In the genomic region with DNA sequence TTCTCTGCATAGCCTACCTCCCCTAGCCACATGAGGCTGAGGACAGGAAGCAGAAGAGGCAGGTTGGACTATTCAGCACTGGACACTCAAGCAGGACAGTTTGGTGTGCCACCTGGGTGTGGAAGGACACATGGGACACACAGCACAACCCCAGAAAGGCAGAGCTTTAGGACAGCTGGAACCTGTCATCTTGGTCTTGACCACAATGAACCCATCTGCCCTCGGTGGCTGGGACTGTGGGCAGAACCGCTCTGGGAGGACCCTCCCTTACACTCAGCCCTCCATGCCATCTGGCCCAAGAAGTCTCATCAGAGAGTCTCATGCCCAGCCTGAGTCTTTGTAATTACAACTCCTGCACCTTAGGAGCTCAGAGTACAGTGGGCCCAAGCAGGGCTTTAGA, we compare ENCODE assay signal across 22 mouse cellular contexts. TPM values are rescaled to one million over a fixed set of nuclear protein-coding genes. Genes with fewer than 3 reads are reported as not detected.
"Had no signal": no experiment of that assay in that cellular context is flagged by ENCODE, and none has a peak within 500 bp of the region (broad histone marks: within the 10 kb centered on the region; RNA-seq: fewer than 3 reads in every experiment).

No protein-coding gene starts in this region.

- H3K27ac ChIP-seq: hindbrain, postnatal 0 days; left cerebral cortex, adult 2 months; liver, embryonic 14.5 days; stomach, postnatal 0 days had no signal

- H3K4me3 ChIP-seq: left cerebral cortex, adult 2 months had no signal

- H3K9ac ChIP-seq: liver, embryonic 14.5 days had no signal

- ATAC-seq: hindbrain, postnatal 0 days had no signal

- DNase-seq: kidney, adult 11 months; kidney, adult 9 months; kidney, postnatal 14 days; lung, adult 18-20 months; midbrain, embryonic 14.5 days; right cerebral cortex, adult 18-20 months; right cerebral cortex, postnatal 25 days; thymus, postnatal 14 days had no signal

RNA-seq across cellular contexts. Expression of gene Ccdc188, which starts 17.6 kb away (rescaled TPM):
- total RNA-seq: hindbrain, postnatal 0 days; layer of hippocampus, adult 8-10 months; layer of hippocampus, postnatal 25 days; left cerebral cortex, adult 2 months; left cerebral cortex, postnatal 14 days; liver, adult 2 months had no signal
- polyA plus RNA-seq: hindbrain, postnatal 0 days; intestine, embryonic 14.5 days; large intestine, adult 2 months; limb, embryonic 11.5 days; liver, adult 2 months; liver, embryonic 14.5 days; lung, embryonic 16.5 days; midbrain, embryonic 14.5 days; neural tube, embryonic 11.5 days; small intestine, adult 2 months; stomach, postnatal 0 days had no signal

RNA-seq across cellular contexts. Expression of gene Gm49776, which starts 58.1 kb away (rescaled TPM):
- total RNA-seq: hindbrain, postnatal 0 days; layer of hippocampus, adult 8-10 months; left cerebral cortex, adult 2 months; left cerebral cortex, postnatal 14 days; liver, adult 2 months had no signal
- polyA plus RNA-seq: intestine, embryonic 14.5 days; large intestine, adult 2 months; liver, adult 2 months; small intestine, adult 2 months had no signal
